Mouse (Mus musculus) embryonic facial prominence, embryonic 13.5 days (tissue): ENCODE results near the gene Dirc2. TPM values are rescaled to one million over a fixed set of nuclear protein-coding genes. Genes with fewer than 3 reads are reported as not detected.
A peak's percentile ranks its signal among the peaks of the same experiment; 100 is the strongest.

Experiments
- ATAC-seq: fragments of 200-750 bp; cut with Nextera tagmentation; 2 replicates; pipeline ENCODE4 v1.8.0; 2017; ENCODE audit warnings: low read depth; ENCODE audit not compliant: insufficient number of reproducible peaks, insufficient read depth, low FRiP score, low TSS enrichment
- H3K27ac ChIP-seq: fragments of 300-500 bp; sonication (generic); 2 replicates; pipeline ENCODE4 v1.5.1; 2015; ENCODE audit warnings: moderate library complexity, mild to moderate bottlenecking, inconsistent platforms
- H3K27me3 ChIP-seq: fragments of 300-500 bp; sonication (generic); 2 replicates; pipeline ENCODE4 v1.6.1; 2015; ENCODE audit warnings: mild to moderate bottlenecking, inconsistent platforms
- H3K36me3 ChIP-seq: fragments of 300-500 bp; sonication (generic); 2 replicates; pipeline ENCODE4 v1.6.1; 2015; ENCODE audit warnings: mild to moderate bottlenecking, inconsistent platforms
- H3K4me1 ChIP-seq: fragments of 300-500 bp; sonication (generic); 2 replicates; pipeline ENCODE4 v1.6.1; 2015; ENCODE audit warnings: inconsistent platforms
- H3K4me2 ChIP-seq: fragments of 300-500 bp; sonication (generic); 2 replicates; pipeline ENCODE4 v1.6.1; 2015; ENCODE audit warnings: moderate library complexity, mild to moderate bottlenecking, inconsistent platforms
- H3K4me3 ChIP-seq: fragments of 300-500 bp; sonication (generic); 2 replicates; pipeline ENCODE4 v1.5.1; 2015; ENCODE audit warnings: mild to moderate bottlenecking, inconsistent platforms
- H3K9ac ChIP-seq: fragments of 300-500 bp; sonication (generic); 2 replicates; pipeline ENCODE4 v1.6.1; 2015; ENCODE audit warnings: mild to moderate bottlenecking, inconsistent platforms
- H3K9me3 ChIP-seq: fragments of 300-500 bp; sonication (generic); 2 replicates; pipeline ENCODE4 v1.6.1; 2016; ENCODE audit warnings: inconsistent platforms
- WGBS: fragments of 180-500 bp; shearing (Covaris S2); methylation state at CpG from one replicate; pipeline ENCODE4 v1.1.7; 2015; ENCODE audit warnings: mixed read lengths; 5-methylcytosine and 5-hydroxymethylcytosine counted together
- polyA plus RNA-seq: library from polyadenylated mRNA; unstranded; fragments of >200 nt; fragmentation: Nextera tagmentation; extraction: Ambion mirVana; gene quantifications from 2 replicates; pipeline ENCODE4 v1.2.1, GENCODE M21; 2015

Gene Dirc2
- 16.5 and 16.8 TPM in 2 replicates for polyA plus RNA-seq

DNA sequence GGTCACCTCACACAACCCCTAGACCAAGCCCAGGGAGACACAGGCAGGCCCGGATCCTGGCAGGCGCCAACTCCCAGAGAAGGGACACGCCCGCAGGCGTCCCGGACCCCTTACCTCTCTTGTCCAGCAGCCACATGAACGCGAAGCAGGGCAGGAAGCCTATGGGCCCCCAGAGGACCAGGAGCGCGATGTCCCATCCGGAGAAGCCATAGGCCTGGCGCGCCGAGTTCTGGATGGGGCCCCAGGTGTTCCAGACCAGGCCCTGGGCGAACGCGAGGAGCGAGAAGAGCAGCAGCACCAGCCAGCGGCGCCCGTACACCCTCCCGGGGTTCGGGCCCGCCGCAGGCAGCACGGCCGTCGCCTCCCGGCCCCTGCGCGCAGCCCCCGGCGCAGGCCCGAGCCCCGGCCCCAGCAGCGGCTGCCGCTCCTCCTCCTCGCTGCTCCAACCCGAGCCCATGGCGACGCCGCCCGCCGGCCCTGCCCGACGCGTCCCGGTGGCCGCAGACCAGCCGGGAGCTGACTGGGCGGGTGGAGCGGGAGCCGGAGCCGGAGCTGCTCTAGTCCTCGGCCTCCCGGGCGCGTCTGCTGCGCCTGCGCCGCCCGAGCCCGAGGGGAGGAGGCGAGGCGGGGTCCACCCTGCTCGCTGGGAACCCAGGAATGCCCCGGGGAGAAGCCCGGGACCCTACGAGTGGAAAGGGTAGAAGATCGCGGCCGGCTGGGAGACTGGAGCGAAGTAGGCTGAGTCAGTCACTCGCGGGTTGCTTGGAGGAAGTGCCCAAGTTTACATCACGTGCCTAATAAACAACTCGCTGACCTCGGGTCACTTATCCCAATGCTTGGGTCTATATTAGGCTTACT is at the start of gene Dirc2:
Dirc2 (minus strand) TSS at position 572 of the 858 bp plus-strand sequence.
- no peaks in the 10 kb centered on the region for H3K9me3 ChIP-seq
- peak within 1 kb of the TSS; percentile 83 for H3K4me3 ChIP-seq
- no peaks in the 10 kb centered on the region for H3K27me3 ChIP-seq
- under 1% methylated on average over 74 of the region's 78 CpGs for WGBS
- peak within 1 kb of the TSS; percentile 94 for H3K9ac ChIP-seq
- H3K4me2 ChIP-seq, result peak within 1 kb of the TSS; percentile 78
- peak within 1 kb of the TSS; percentile 73 for H3K27ac ChIP-seq
- H3K36me3 ChIP-seq, result no peaks in the 10 kb centered on the region; the same call in 1 of the 2 replicates
- peak; percentile 80 for ATAC-seq
- peaks cover 36% of the 10 kb centered on the region for H3K4me1 ChIP-seq

DNA sequence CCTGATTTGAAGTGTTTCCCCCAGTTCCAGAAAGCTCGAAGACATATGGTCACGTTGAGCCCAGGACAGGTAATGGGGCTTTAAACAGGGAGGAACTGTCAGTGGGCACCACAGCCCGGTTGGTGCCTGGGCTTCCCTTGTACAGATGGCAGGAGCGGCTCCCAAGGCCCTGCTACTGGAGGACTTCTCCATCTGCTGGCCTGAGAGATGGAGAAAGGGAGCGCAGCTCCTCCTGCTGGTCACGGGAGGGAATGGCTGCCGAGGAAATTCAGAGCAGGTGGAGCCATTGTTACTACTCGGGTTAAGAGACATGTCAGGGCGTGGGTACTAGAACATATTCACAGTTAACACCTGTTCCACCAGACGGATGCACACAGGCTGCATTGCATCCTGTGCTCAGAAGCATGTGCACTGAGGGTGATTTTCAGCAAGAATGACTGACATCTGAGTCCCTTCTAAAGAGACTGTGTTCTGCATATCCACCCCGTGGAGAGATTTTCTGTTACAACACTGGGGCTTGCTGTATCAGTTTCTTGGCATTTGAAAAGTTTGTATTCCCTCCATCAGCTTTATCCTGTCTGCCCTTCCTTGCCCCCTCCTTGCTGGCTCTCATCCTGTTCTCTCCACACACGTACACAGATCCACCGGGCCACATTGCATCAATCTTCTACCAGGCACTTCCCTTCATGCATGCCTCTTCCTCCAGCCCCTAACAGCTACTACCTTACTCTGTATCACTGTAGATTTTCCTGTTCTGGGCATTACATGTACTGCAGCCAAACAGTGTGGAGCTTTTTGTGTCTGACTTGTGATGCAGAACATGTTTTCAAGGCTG is 48.3 kb upstream of the Dirc2 start:
- Histone ChIP-seq H3K4me3 (no peak overlapping the region), H3K36me3 (peaks cover 31% of the 10 kb centered on the region), H3K9me3 (no peaks in the 10 kb centered on the region), H3K4me1 (peaks cover 12% of the 10 kb centered on the region), H3K9ac (no peak overlapping the region), H3K27me3 (no peaks in the 10 kb centered on the region), H3K27ac (no peak overlapping the region), H3K4me2 (no peak overlapping the region)
- 0 out of 2 replicates have a peak, but pooled peaks have one; percentile 59 for ATAC-seq
- WGBS, result 40% methylated on average over 13 of the region's 13 CpGs

DNA sequence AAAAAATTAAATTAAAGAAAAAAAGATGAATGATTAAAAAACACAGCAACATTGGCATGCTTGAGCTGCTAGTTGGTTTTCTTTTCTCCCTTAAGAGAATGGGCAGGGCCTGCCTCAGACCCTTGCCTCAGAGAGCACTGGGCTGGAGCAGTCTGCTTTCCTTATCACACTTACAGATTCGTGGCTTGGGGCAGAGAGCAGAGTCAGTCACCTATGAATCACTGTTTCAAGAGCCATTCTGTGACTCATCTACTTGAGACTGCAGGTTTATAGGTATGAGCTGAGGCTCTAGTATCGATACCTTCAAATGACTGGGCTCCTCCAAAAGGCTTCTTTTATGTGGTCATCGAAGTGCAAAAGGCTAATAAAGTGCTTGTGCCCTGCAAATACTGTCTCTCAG is 44.0 kb upstream of the Dirc2 start:
- 87% methylated on average over 3 of the region's 3 CpGs for whole genome bisulfite sequencing
- peaks cover 12% of the 10 kb centered on the region for H3K4me1 ChIP-seq
- ATAC-seq, result no peak
- no peak overlapping the region for H3K4me3 ChIP-seq
- H3K9me3 ChIP-seq, result no peaks in the 10 kb centered on the region
- H3K9ac ChIP-seq, result no peak overlapping the region
- no peak overlapping the region for H3K4me2 ChIP-seq
- H3K27me3 ChIP-seq, result no peaks in the 10 kb centered on the region
- no peak overlapping the region for H3K27ac ChIP-seq
- H3K36me3 ChIP-seq, result peaks cover 20% of the 10 kb centered on the region

DNA sequence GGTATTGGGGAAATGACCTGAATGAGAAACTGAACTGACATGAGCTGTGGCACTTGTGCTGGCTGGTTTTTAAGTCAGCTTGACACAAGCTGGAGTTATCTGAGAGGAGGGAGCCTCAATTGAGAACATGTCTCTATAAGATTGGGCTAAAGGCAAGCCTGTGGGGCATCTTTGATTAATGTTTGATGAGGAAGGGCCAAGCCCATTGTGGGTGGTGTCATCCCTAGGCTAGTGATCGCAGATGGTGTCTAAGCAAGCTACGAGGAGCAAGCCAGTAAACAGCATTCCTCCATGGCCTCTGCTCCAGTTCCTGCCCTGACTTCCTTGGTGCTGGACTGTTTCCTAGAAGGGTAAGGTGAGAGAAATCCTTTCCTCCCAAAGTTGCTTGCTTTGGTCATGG is 39.7 kb upstream of the Dirc2 start:
- no peak overlapping the region for H3K27ac ChIP-seq
- peaks cover 14% of the 10 kb centered on the region for H3K36me3 ChIP-seq
- ATAC-seq, result no peak
- H3K27me3 ChIP-seq, result no peaks in the 10 kb centered on the region
- no peak overlapping the region for H3K9ac ChIP-seq
- no peak overlapping the region for H3K4me2 ChIP-seq
- no peaks in the 10 kb centered on the region for H3K9me3 ChIP-seq
- H3K4me3 ChIP-seq, result no peak overlapping the region
- H3K4me1 ChIP-seq, result no peaks in the 10 kb centered on the region
- WGBS, result 93% methylated on average over 2 of the region's 2 CpGs

DNA sequence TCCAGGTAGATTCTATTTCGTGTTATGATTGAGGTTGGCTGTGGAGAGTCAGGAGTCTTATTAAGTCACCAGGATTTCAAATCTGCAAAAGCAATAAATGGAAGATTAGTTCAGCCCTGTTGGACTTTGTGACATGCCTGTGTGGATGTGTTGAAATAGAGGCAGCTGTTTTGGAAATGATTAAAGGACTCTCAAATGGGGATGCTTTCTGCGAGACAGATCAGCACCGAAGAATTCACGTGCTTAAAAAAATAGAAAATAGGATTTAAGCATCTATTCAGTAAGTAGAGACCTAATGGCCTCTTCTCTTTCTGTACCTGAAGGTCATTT is 38.5 kb upstream of the Dirc2 start:
- H3K4me3 ChIP-seq, result no peak overlapping the region
- WGBS, result 91% methylated on average over 4 of the region's 4 CpGs
- H3K4me2 ChIP-seq, result no peak overlapping the region
- H3K27me3 ChIP-seq, result no peaks in the 10 kb centered on the region
- peaks cover 14% of the 10 kb centered on the region for H3K36me3 ChIP-seq
- no peak for ATAC-seq
- H3K27ac ChIP-seq, result no peak overlapping the region
- H3K9me3 ChIP-seq, result no peaks in the 10 kb centered on the region
- no peaks in the 10 kb centered on the region for H3K4me1 ChIP-seq
- H3K9ac ChIP-seq, result no peak overlapping the region

DNA sequence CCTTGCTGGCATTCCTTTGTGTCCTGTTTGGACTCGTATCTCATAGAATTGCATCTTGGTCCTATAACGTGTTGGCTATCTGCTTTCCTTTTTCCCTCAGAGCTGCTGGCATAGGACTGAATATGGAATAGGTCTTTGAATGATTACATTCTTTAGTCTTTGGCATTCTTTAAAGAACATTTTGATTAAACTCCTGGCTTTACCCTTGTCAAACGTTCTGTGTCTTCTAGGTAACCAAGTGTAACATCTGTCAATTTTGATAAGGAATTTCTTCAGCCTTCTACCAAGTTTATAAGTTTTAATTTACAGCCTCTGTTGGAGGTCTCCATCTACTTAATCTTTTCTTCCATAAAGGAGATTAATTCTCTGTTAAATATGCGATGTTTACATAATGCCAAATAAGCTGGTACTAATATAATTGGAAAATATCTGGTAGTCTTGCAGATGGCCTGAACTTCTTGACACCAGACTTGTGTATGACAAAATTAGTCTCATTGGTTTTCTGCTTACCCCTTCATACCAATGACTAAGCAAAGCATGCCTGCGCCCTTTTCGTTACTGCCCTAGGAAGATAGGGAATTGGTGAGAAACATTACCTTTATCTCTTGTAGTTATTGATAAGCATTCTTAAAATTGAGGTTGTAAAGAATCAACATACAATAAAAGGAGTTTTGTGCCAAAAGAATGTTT is 38.0 kb upstream of the Dirc2 start:
- Histone ChIP-seq H3K4me3 (no peak overlapping the region), H3K36me3 (peaks cover 14% of the 10 kb centered on the region), H3K4me2 (no peak overlapping the region), H3K4me1 (no peaks in the 10 kb centered on the region), H3K27me3 (no peaks in the 10 kb centered on the region), H3K9me3 (no peaks in the 10 kb centered on the region), H3K27ac (no peak overlapping the region), H3K9ac (no peak overlapping the region)
- 87% methylated on average over 6 of the region's 6 CpGs for WGBS
- ATAC-seq, result no peak

DNA sequence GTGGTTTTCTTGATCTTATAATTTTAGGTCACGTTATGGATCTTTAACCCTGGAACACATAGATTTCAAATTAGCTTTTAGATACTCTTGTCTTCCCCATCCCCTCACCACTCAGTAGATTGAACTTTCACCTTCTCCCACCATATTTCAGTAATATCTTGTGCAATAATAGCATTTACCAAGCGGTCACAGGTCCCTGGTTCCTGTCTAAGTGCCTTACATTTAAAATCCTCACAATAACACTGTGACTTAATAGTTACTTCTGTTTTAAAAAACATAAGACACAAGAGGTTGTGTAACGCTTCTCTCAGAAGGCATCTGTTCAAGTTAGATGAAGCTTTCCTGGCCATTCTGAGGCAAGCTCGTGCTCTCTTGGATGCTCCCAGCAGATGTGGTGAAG is 34.6 kb upstream of the Dirc2 start:
- peaks cover 4% of the 10 kb centered on the region; the same call in 1 of the 2 replicates for H3K9me3 ChIP-seq
- no peak overlapping the region for H3K4me3 ChIP-seq
- no peaks in the 10 kb centered on the region for H3K4me1 ChIP-seq
- no peak overlapping the region for H3K4me2 ChIP-seq
- H3K36me3 ChIP-seq, result peaks cover 23% of the 10 kb centered on the region
- 86% methylated on average over 4 of the region's 4 CpGs for WGBS
- H3K27ac ChIP-seq, result no peak overlapping the region
- no peaks in the 10 kb centered on the region for H3K27me3 ChIP-seq
- no peak overlapping the region for H3K9ac ChIP-seq
- ATAC-seq, result no peak

DNA sequence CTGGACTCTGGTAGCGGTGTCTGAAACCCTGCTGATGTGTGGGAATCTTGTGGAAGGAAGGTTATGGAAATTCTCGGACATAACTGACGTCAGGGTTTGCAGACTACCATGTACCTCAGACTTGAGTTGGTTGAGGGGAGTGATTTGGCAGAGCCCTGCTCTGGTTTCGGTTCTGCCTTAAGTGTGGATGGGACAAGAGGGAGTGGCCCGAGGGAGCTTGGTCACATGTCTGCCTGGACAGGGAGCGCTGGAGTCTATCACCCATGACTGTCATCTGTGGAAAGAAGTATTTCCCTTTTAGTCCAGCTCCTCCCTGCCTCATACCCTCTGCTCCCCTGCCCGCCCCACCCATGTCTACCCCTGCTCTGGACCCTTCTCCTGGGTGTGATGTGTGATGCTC is 33.0 kb upstream of the Dirc2 start:
- Histone ChIP-seq H3K4me1 (no peaks in the 10 kb centered on the region), H3K4me3 (no peak overlapping the region), H3K4me2 (no peak overlapping the region), H3K9me3 (peaks cover 4% of the 10 kb centered on the region; the same call in 1 of the 2 replicates), H3K9ac (no peak overlapping the region), H3K36me3 (peaks cover 30% of the 10 kb centered on the region), H3K27me3 (no peaks in the 10 kb centered on the region), H3K27ac (no peak overlapping the region)
- WGBS, result 90% methylated on average over 7 of the region's 7 CpGs
- ATAC-seq, result no peak

DNA sequence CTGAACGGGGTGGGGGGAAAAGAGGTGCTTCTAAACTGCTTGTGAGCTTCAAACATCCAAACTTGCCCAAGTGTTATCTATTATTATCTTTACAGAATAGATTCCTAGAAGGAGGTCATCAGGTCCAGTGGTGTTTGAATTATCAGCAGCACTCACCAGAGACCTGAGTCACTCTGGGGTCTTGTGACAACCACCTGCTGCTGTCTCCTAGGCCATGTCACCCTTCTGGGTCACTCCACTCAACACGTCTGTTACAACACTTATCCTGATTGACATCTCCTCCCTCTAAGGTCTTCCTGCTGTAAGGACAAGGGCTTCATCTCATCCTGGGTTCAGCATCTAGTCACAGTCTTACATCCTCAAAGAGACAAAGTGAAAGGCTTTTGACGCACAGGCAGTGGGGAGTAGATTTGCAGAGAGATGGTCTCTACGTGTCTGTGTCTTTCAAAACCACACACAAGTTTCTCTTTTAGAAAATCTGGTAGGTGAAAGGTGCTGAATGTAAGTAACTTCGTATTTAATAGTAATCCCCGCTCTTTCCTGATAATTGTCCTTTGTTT is 22.9 kb upstream of the Dirc2 start:
- no peaks in the 10 kb centered on the region for H3K9me3 ChIP-seq
- no peak for ATAC-seq
- H3K27ac ChIP-seq, result no peak overlapping the region
- H3K27me3 ChIP-seq, result no peaks in the 10 kb centered on the region
- H3K4me3 ChIP-seq, result no peak overlapping the region
- H3K4me1 ChIP-seq, result no peaks in the 10 kb centered on the region
- 81% methylated on average over 6 of the region's 6 CpGs for WGBS
- H3K9ac ChIP-seq, result no peak overlapping the region
- no peak overlapping the region for H3K4me2 ChIP-seq
- H3K36me3 ChIP-seq, result peaks cover 35% of the 10 kb centered on the region

DNA sequence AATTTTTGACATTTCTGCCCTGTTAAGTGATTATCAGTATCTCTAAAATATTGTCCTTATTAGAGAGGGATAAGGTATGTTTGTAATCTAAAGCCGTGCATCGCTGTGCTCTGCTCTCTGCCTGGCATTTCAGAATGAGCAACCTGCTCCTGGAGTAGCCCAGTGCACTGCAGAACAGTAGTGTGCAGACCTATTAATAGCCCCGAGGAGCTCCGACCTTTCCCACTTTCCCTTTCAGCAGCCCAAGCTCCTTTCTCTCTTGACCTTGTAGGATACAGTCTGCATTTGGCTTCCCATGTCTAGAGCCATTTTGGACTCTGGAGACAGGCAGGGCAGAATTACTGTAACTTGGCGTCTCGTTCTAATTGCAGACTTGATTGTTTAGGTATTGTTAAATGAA is 19.2 kb upstream of the Dirc2 start:
- no peak for ATAC-seq
- Histone ChIP-seq H3K27me3 (no peaks in the 10 kb centered on the region), H3K4me1 (no peaks in the 10 kb centered on the region), H3K9me3 (no peaks in the 10 kb centered on the region), H3K27ac (no peak overlapping the region), H3K4me3 (no peak overlapping the region), H3K4me2 (no peak overlapping the region), H3K36me3 (peaks cover 35% of the 10 kb centered on the region), H3K9ac (no peak overlapping the region)
- WGBS, result 89% methylated on average over 6 of the region's 6 CpGs

DNA sequence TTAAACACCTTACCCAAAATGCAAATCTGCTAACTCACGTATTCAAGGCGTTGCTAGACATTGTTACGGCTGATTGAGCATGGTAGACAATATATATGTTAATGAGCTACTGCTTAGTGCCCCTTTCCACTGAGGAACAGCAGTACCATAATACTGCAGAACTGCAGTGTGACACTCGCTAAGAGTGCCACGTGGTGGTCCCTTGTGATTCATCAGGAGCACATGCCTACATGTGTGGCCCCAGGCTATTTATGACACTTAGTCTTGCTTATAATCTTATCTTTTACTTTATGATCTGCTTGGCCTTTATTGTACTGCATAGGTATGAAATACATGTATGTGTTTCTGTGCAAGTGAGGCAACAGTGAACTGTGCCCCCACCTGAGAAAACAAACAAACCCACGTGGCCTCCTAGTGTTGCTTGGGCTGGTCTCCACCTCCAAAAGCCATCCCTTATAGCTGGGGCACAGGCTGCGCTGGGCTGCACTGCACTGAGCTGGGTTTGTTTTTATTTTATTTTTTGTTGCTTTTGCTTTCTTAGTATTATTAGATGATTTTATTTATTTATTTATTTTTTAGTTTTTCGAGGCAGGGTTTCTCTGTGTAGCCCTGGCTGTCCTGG is 18.5 kb upstream of the Dirc2 start:
- Histone ChIP-seq H3K27ac (no peak overlapping the region), H3K9me3 (no peaks in the 10 kb centered on the region), H3K9ac (no peak overlapping the region), H3K4me1 (no peaks in the 10 kb centered on the region), H3K36me3 (peaks cover 31% of the 10 kb centered on the region), H3K4me2 (no peak overlapping the region), H3K4me3 (no peak overlapping the region), H3K27me3 (no peaks in the 10 kb centered on the region)
- 90% methylated on average over 8 of the region's 8 CpGs for WGBS
- no peak for ATAC-seq
